Mouse (Mus musculus) midbrain, postnatal 0 days (tissue): Measurements from ENCODE around the gene Nap1l4. TPM values are rescaled to one million over a fixed set of nuclear protein-coding genes. Genes with fewer than 3 reads are reported as not detected.

Experiments
- ATAC-seq: fragments of 200-750 bp; cut with Nextera tagmentation; 2 replicates; pipeline ENCODE4 v1.8.0; 2017; ENCODE audit warnings: moderate number of reproducible peaks, mild to moderate bottlenecking, moderate TSS enrichment, moderate library complexity; ENCODE audit not compliant: low FRiP score
- DNase-seq: peaks from one replicate; pipeline ENCODE4 v3.0.0-alpha.2; 2015; ENCODE audit warnings: low spot score
- H3K27ac ChIP-seq: fragments of 300-500 bp; sonication (generic); 2 replicates; pipeline ENCODE4 v1.5.1; 2014; ENCODE audit warnings: low read depth, mild to moderate bottlenecking, low read length, mixed read lengths
- H3K27me3 ChIP-seq: fragments of 300-500 bp; sonication (generic); 2 replicates; pipeline ENCODE4 v1.6.1; 2014; ENCODE audit warnings: low read length, control low read depth, mixed read lengths; ENCODE audit not compliant: insufficient read depth
- H3K36me3 ChIP-seq: fragments of 300-500 bp; sonication (generic); 2 replicates; pipeline ENCODE4 v1.6.1; 2014; ENCODE audit warnings: low read length, control low read depth, mixed read lengths; ENCODE audit not compliant: insufficient read depth
- H3K4me1 ChIP-seq: fragments of 300-500 bp; sonication (generic); 2 replicates; pipeline ENCODE4 v1.6.1; 2014; ENCODE audit warnings: mild to moderate bottlenecking, control low read depth, antibody characterized with exemption, low read length, mixed read lengths; ENCODE audit not compliant: insufficient read depth
- H3K4me2 ChIP-seq: fragments of 300-500 bp; sonication (generic); 2 replicates; pipeline ENCODE4 v1.6.1; 2014; ENCODE audit warnings: low read depth, mild to moderate bottlenecking, low read length, mixed read lengths; ENCODE audit not compliant: poor library complexity, severe bottlenecking
- H3K4me3 ChIP-seq: fragments of 300-500 bp; sonication (generic); 2 replicates; pipeline ENCODE4 v1.5.1; 2014; ENCODE audit warnings: low read depth, mild to moderate bottlenecking, low read length, moderate library complexity
- H3K9ac ChIP-seq: fragments of 300-500 bp; sonication (generic); replicated peaks from 2 replicates; pipeline ENCODE4 v1.6.1; 2014; ENCODE audit warnings: mild to moderate bottlenecking, low read length, moderate library complexity, mixed read lengths; ENCODE audit not compliant: poor library complexity, severe bottlenecking
- H3K9me3 ChIP-seq: fragments of 300-500 bp; sonication (generic); 2 replicates; pipeline ENCODE4 v1.6.1; 2016; ENCODE audit warnings: low read length, control low read depth
- CTCF ChIP-seq: IDR thresholded peaks from 2 replicates; pipeline ENCODE4 v1.5.1; 2016; ENCODE audit warnings: antibody characterized with exemption, mild to moderate bottlenecking
- WGBS: fragments of 180-500 bp; shearing (Covaris S2); extraction: QIAGEN DNeasy Blood & Tissue Kit; methylation state at CpG from one replicate; pipeline ENCODE4 v1.1.7; 2014; 5-methylcytosine and 5-hydroxymethylcytosine counted together
- polyA plus RNA-seq: library from polyadenylated mRNA; unstranded; fragments of >200 nt; fragmentation: Nextera tagmentation; extraction: Ambion mirVana; gene quantifications from 2 replicates; pipeline ENCODE4 v1.2.1, GENCODE M21; 2015
- total RNA-seq: library from RNA; depleted of rRNA; stranded (reverse); fragments of >200 nt; gene quantifications from 2 replicates; pipeline ENCODE4 v1.2.3, GENCODE M21; 2014; rRNA removed

Gene Nap1l4
- total RNA-seq, result 138 and 173 TPM in 2 replicates
- polyA plus RNA-seq, result 258 and 263 TPM in 2 replicates

DNA sequence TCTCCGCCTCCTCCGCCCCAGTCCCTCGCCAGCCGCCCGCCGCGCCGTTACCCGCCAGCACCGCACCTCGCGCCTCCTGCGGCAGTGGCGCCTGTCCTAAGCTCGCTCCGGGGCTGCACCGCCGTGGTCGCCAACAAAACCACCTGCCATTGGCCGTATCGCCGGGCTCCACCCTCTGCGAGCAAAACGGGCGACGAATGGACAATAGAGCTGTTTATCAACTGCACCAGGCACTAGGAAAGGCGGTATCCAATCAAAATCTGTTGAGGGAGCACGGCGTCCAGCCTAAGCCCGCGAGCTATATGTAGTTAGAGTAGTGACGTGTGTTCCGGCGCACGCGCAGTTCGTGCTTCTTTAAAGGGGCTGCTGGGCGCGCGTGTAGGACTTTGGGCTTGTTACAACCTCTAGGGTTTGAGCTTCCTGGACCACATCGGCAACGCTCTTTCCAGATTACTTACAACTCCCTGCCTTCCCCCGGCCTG, at the start of gene Nap1l4:
Nap1l4 (minus strand) TSS at position 131 of the 482 bp plus-strand sequence.
- DNase-seq (peak; percentile 100), ATAC-seq (peak; percentile 100)
- peak within 1 kb of the TSS; percentile 73 for H3K9ac ChIP-seq
- H3K9me3 ChIP-seq, result no peaks in the 10 kb centered on the region
- H3K4me1 ChIP-seq, result 0 out of 2 replicates have a peak, but pooled peaks cover 3% of the 10 kb centered on the region
- peak within 1 kb of the TSS; percentile 78 for H3K4me2 ChIP-seq
- H3K4me3 ChIP-seq, result peak within 1 kb of the TSS; percentile 82
- TF ChIP-seq CTCF, result no peak
- H3K36me3 ChIP-seq, result peaks cover 2% of the 10 kb centered on the region; the same call in 1 of the 2 replicates
- peak within 1 kb of the TSS; percentile 84 for H3K27ac ChIP-seq
- H3K27me3 ChIP-seq, result no peaks in the 10 kb centered on the region
- 2% methylated on average over 43 of the region's 43 CpGs for WGBS

- no peak for ATAC-seq
- Histone ChIP-seq H3K27me3 (no peaks in the 10 kb centered on the region), H3K4me1 (peaks cover 7% of the 10 kb centered on the region; the same call in 1 of the 2 replicates), H3K36me3 (peaks cover 23% of the 10 kb centered on the region), H3K9me3 (no peaks in the 10 kb centered on the region), H3K4me2 (no peak overlapping the region), H3K9ac (no peak overlapping the region), H3K4me3 (no peak overlapping the region), H3K27ac (no peak overlapping the region)
- peak; percentile 63 for DNase-seq
- TF ChIP-seq CTCF, result no peak
- 80% methylated on average over 5 of the region's 5 CpGs for WGBS
Measured at GRCm38 (mm10) chr7:143594865-143595264, 46.0 kb upstream of the Nap1l4 start.

GRCm38 (mm10) chr7:143592255-143592654, 43.3 kb upstream of the Nap1l4 start:
- no peak overlapping the region for H3K27ac ChIP-seq
- H3K4me2 ChIP-seq, result no peak overlapping the region
- no peak for TF ChIP-seq CTCF
- ATAC-seq (no peak), DNase-seq (no peak)
- no peak overlapping the region for H3K4me3 ChIP-seq
- WGBS, result 94% methylated on average over 10 of the region's 10 CpGs
- H3K9ac ChIP-seq, result no peak overlapping the region
- peaks cover 41% of the 10 kb centered on the region for H3K36me3 ChIP-seq
- no peaks in the 10 kb centered on the region for H3K4me1 ChIP-seq
- no peaks in the 10 kb centered on the region for H3K9me3 ChIP-seq
- H3K27me3 ChIP-seq, result no peaks in the 10 kb centered on the region

GRCm38 (mm10) chr7:143588006-143588405, 39.1 kb upstream of the Nap1l4 start:
- DNase-seq (no peak), ATAC-seq (no peak)
- Histone ChIP-seq H3K9me3 (no peaks in the 10 kb centered on the region), H3K4me3 (no peak overlapping the region), H3K27ac (no peak overlapping the region), H3K4me2 (no peak overlapping the region), H3K4me1 (no peaks in the 10 kb centered on the region), H3K27me3 (no peaks in the 10 kb centered on the region), H3K36me3 (peaks cover 71% of the 10 kb centered on the region), H3K9ac (no peak overlapping the region)
- TF ChIP-seq CTCF, result no peak
- 91% methylated on average over 4 of the region's 4 CpGs for WGBS

DNA sequence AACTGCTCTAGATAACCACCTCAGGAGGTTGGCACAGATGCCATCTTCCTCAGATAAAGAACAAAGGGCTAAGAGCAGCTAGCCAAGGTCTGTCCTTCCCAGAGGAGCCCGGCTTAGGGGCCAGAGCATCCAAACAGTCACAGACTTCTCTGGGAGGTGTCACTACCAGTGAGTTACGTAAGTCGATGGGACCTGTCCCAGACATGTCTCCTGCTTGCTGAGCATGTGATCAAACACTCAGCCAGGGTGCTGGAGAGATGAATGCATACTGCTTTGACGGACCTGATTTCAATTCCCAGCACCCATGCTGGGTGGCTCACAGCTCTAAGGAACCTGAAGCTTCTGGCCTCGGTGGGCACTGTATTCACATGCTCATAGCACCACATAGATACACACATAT, 38.7 kb upstream of the Nap1l4 start:
- Histone ChIP-seq H3K9me3 (no peaks in the 10 kb centered on the region), H3K4me2 (no peak overlapping the region), H3K4me3 (no peak overlapping the region), H3K36me3 (peaks cover 75% of the 10 kb centered on the region), H3K4me1 (no peaks in the 10 kb centered on the region), H3K9ac (no peak overlapping the region), H3K27ac (no peak overlapping the region), H3K27me3 (no peaks in the 10 kb centered on the region)
- TF ChIP-seq CTCF, result no peak
- no peak for DNase-seq
- no peak for ATAC-seq
- WGBS, result 88% methylated on average over 5 of the region's 5 CpGs

DNA sequence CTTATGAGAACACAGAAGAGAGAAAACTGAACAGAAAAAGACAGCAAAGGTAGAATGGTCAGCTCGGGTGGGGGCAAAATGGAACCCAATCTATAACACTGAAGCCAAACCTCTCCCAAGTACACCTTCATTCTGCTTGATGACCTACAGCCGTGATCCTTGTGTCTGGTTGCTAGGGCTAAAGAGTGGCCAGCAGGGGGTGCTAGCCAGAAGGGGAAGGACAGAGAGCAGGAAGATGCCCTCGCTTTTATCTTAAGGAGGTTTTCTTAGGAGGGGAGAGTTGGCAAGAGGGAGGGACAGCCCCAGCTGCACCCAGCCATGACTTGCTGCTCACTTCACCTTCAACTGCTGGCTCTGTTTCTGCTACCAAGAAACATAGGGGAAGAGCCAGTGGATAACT, 35.0 kb upstream of the Nap1l4 start:
- 31% methylated on average over 3 of the region's 3 CpGs for WGBS

More for the DNA sequence above, 35.0 kb upstream of the Nap1l4 start:
- Histone ChIP-seq H3K27me3 (no peaks in the 10 kb centered on the region), H3K4me2 (no peak overlapping the region), H3K9me3 (no peaks in the 10 kb centered on the region), H3K27ac (no peak overlapping the region), H3K36me3 (peaks cover 81% of the 10 kb centered on the region), H3K4me3 (no peak overlapping the region), H3K9ac (no peak overlapping the region), H3K4me1 (no peaks in the 10 kb centered on the region)
- DNase-seq, result peak; percentile 51
- ATAC-seq, result no peak
- peak; percentile 82 for TF ChIP-seq CTCF
